Mouse (Mus musculus) adipose tissue, adult 10 weeks (tissue): ENCODE data around the gene Hectd1. TPM values are rescaled to one million over a fixed set of nuclear protein-coding genes. Genes with fewer than 3 reads are reported as not detected.

Experiments used
- polyA plus RNA-seq: library from polyadenylated mRNA; stranded (reverse); fragments of 350-450 nt; fragmentation: Illumina TruSeq; extraction: RNeasy Lipid Tissue Mini Kit (QIAGEN cat#74804); gene quantifications from one replicate; pipeline ENCODE4 v1.2.3, GENCODE M21; 2014; ENCODE audit warnings: low read depth, low replicate concordance

Gene Hectd1
- polyA plus RNA-seq, result 37.3 TPM

GRCm38 (mm10) chr12:51829290-51830076 lies at the start of gene Hectd1:
Gene Hectd1 (minus strand): TSS chr12:51829536.

Other genes with a start within 250 kb of the Hectd1 start
- gene Coch, start 236.2 kb downstream of the Hectd1 start, polyA plus RNA-seq, result 1.5 TPM
- gene Ap4s1, start 138.5 kb downstream of the Hectd1 start, polyA plus RNA-seq, result 34.1 TPM
- gene Strn3, start 137.6 kb downstream of the Hectd1 start, polyA plus RNA-seq, result 41.5 TPM
- 11.1 TPM for gene Heatr5a, start 141.8 kb upstream of the Hectd1 start, polyA plus RNA-seq
- gene Dtd2, start 177.0 kb upstream of the Hectd1 start, polyA plus RNA-seq, result 12.4 TPM
- gene Gpr33, start 198.5 kb upstream of the Hectd1 start, polyA plus RNA-seq, result 0.30 TPM